Mouse (Mus musculus) layer of hippocampus, adult 11-12 months (tissue): ENCODE measurements around the gene Spata3.
A peak's percentile ranks its signal among the peaks of the same experiment; 100 is the strongest.

Experiments used
- DNase-seq: peaks from one replicate; pipeline ENCODE4 v3.0.0; 2022; ENCODE audit warnings: low spot score

The Spata3 gene

DNA sequence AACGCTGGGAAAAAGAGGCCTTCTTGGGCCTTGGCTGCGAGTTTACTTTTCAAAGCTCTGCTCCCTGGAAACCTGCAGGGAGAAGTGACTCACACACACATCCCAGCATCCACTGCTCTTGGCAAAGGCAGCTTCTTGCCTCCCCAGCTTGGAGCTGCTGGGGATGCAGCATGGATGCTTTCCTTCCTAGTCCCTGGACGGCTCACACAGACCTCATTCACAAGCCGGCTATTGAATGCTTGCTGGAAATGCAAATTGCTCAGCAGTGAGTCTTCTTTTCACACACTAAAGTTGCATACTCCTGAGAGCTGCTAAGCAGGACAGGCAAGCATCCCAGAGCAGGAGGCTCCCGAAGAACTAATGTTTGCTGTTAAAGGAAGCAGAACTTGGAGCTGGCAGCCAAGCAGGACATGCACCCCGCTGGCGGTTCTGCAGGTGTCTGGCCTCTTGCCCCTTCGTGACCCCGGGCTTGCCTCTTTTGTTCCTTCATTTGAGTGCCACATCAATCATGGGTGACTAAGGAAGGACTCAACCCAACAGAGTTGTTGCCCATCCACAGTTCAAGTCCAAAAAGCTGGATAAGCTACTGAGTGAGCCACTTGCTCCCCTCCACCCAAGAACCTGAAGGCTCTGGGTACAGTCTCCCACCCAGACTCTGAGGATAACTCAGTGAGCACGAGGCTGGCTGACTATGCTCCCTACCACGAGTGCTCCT, 15.8 kb downstream of the Spata3 start:
- peak; percentile 66 for DNase-seq

- DNase-seq = no peak
These were observed 21.8 kb downstream of the Spata3 start for GRCm38 (mm10) chr1:86038191-86038951.

- DNase-seq = no peak
These were observed 23.5 kb downstream of the Spata3 start for GRCm38 (mm10) chr1:86040131-86040530.

- DNase-seq = no peak
These were observed 24.2 kb downstream of the Spata3 start for GRCm38 (mm10) chr1:86040817-86041216.

DNA sequence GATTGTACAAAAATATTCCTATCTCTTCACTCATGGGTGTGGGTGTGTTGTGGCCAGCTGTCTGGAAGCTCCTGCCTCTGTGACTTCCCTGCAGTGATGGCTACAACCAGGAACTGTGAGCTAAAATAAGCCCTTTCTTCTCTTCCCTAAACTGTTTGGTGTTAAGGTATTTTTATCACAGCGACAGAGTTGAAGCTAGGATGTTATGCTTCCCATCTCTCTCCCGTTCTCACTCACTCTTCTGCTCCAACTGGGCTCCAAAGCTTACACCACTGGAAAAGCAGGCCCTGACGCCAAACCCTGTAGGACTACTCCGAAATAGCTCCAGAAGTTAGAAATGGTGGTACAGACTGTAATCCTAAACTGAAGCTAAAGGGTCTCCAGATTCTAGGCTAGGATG, 28.4 kb downstream of the Spata3 start:
- no peak for DNase-seq

DNA sequence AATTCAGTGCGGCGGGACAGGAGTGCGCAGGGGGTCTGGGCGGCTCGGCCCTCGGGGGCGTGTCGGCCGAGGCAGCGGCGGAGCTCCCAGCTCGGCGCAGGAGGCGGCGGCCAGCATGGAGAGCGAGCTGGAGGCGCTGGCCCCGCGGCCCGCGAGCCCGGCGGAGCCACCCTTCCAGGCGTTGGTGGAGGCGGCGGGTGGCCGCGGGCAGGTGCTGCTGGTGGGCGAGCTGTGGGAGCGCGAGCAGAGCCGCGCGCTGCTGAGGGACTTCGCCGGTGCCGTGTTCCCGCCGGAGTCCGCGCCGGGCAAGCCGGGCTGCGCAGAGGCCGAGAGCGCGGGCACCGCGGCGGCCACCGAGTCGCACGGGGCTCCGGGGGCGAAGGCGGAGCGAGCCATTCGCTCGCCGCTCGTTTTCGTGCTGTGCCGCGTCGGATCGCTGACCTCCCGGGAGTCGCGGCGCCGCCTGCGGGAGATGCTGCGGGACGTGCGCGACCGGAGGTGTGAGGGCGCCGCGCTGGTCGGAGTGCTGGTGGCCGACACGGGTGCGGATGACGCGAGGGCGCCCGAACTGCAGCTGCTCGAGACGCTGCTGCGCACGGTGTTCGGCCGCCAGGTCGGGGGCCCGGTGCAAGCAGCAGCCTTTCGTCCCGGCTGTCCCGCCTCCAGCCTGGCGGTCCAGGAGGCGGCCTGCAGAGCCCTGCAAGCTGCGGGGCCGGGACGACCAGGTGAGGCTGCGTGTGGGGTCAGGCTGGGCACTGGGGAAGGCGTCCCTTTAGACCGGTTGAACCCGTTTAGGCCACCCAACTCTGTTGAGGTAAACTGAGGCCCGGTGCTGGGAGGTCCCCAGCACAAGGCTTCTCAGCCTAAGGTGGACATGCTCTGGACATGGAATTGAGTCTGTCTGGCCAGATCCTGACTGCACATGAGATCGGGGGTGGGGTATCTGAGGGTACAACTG, 29.5 kb downstream of the Spata3 start, which contains the start of gene 2810459M11Rik:
Gene 2810459M11Rik, plus strand, starts transcription at position 16 of the 958 bp plus-strand sequence.
- DNase-seq = no peak

DNA sequence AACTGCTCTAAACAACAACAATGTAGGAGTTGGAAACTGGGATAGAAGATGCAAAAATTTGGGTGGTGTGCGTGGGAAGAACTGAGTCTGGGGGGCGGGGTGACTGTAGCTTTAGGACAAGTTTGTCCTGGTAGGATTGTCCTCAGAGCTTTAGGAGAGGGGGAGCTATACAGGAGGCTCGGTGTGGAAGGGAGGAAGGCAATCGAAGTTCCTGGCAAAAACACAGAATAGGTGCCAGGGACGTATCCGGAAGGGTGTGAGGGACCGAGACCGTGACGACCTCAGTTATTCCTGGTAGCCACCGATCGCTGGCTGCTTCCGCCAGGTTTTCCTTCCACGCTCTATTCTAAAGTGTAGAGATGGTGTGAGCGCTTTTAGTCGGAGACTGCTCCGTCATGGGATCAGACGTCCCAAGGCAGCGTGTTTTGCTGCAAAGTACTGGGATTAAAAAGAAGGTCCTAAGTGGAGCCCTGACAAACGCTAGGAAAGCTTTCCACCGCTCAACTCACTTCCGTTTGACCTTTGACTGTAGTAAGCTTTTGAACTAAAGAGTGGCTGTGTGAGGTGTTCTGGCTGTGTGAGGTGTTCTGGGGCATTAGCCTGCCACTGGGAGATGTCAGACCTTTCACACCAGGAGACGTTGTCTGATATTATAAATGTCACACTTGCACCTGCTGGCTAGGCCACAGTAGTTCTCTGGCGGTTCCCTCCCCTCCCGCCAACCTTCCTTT, 30.4 kb downstream of the Spata3 start:
- DNase-seq = no peak

GRCm38 (mm10) chr1:86048231-86048630, 31.6 kb downstream of the Spata3 start:
- DNase-seq = no peak

GRCm38 (mm10) chr1:86048744-86049143, 32.1 kb downstream of the Spata3 start:
- DNase-seq = no peak

GRCm38 (mm10) chr1:86053198-86053921, 36.7 kb downstream of the Spata3 start:
- DNase-seq = peak; percentile 74

- no peak for DNase-seq
These were observed 38.3 kb downstream of the Spata3 start for GRCm38 (mm10) chr1:86054943-86055342.

DNA sequence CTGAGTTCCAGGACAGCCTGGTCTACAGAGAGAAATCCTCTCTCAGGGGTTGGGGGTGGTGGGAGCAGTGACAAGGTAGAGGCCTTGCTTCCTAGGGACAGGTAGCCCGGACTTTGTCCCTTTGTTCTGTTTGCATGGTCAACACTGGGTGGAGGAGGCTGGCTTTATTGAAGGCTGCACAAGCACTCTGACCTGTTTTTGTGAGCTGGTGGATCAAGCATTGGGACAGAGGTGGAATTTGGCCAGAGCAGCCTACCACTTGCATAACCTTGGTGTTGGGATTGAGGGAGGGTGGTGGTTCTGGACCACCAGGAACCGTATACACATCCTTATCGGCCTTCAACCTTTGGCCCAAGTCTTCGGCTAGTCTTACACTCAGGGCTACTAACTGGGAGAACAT, 39.7 kb downstream of the Spata3 start:
- DNase-seq = no peak

GRCm38 (mm10) chr1:86058856-86059769, 42.5 kb downstream of the Spata3 start:
- peak; percentile 97 for DNase-seq

DNA sequence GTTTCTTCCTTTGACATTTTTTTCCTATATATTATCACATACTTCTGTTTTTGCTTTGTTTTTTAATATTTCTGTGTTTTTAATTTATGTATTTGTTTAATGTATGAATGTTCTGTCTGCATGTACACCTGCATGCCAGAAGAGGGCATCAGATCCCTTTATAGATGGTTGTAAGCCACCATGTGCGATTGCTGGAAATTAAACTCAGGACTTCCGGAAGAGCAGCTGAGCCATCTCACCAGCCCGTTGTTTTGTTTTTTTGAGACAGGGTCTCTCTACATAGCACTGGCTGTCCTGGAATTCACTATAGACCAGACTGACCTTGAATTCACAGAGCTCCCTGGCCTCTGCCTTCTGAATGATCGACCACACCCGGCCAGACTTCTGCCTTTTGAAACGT, 45.9 kb downstream of the Spata3 start:
- DNase-seq = no peak

DNA sequence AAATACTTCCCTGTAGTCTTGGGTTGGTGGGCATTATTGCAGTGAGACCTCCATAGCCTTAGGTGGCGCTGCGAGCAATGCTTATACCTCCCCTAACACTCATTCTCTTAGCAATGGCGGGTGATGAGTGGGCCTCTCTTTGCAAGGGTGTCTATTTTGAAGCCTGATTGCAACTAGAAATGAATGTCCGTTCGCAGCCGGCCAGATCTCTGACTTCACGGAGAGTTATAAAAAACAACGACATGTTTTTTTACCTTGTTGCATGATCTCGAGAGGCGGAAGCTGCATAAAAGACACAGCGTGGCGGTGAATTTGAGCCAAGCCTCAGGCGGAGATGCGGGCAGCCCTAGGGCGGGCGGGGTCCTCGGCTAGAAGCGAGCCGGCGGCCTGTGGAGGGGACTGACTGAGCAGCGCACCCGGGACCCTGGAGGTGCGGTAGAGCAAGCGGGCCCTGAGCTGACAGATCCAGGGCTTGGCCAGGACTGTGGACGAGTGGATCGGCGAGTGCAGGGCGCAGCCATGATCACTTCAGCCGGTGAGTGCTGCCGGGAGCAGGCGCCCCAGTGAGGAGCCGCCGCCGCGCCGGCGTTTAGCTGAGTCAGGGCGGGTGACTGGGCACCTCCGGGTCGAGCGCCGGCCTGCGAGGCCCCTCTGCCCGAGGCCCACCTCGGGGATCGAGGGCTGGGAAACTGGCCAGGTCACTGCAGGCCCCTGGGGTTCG, 47.8 kb downstream of the Spata3 start, which contains the start of gene Psmd1:
Gene Psmd1, plus strand, starts transcription at position 117 of the 721 bp plus-strand sequence.
- peak; percentile 90 for DNase-seq

- no peak for DNase-seq
These were observed 59.9 kb downstream of the Spata3 start for GRCm38 (mm10) chr1:86076565-86076964.
